Comparison of ENCODE assay signal across 16 mouse cellular contexts in genomic region chr6:115924829-115925228, GRCm38 (mm10). TPM values are rescaled to one million over a fixed set of nuclear protein-coding genes. Genes with fewer than 3 reads are reported as not detected.
DNase-seq lines count a peak whose midpoint lies in the region; ATAC-seq and TF ChIP-seq lines count a peak whose summit lies in the region.
"Had no signal": no experiment of that assay in that cellular context is flagged by ENCODE, and none has a peak within 500 bp of the region (broad histone marks: within the 10 kb centered on the region; RNA-seq: fewer than 3 reads in every experiment).

No protein-coding gene starts in this region.

- no peaks in the 10 kb centered on the region for H3K27me3 ChIP-seq in intestine, embryonic 15.5 days (replicated peaks)
- no peaks in the 10 kb centered on the region for H3K27me3 ChIP-seq in intestine, postnatal 0 days (replicated peaks; ENCODE audit: control insufficient read depth, insufficient read depth, low read length)

- peaks cover 8% of the 10 kb centered on the region for H3K4me1 ChIP-seq in intestine, embryonic 15.5 days (replicated peaks)
- no peaks in the 10 kb centered on the region for H3K4me1 ChIP-seq in intestine, postnatal 0 days (replicated peaks; ENCODE audit: control insufficient read depth, insufficient read depth, low read length)

- no peak for TF ChIP-seq CTCF in intestine, postnatal 0 days (IDR thresholded peaks at IDR 0.05; ENCODE audit: low read depth)

- no peak overlapping the region for H3K27ac ChIP-seq in intestine, embryonic 15.5 days
- no peak overlapping the region for H3K27ac ChIP-seq in intestine, postnatal 0 days (ENCODE audit: low read depth, low read length)
- H3K27ac ChIP-seq: limb, embryonic 13.5 days had no signal

- H3K36me3 ChIP-seq in intestine, embryonic 15.5 days, result no peaks in the 10 kb centered on the region
- no peaks in the 10 kb centered on the region for H3K36me3 ChIP-seq in intestine, postnatal 0 days (ENCODE audit: control insufficient read depth, insufficient read depth)

- WGBS in intestine, embryonic 15.5 days, result 34% methylated on average over 6 of the region's 6 CpGs
- WGBS in intestine, postnatal 0 days, result 34% methylated on average over 6 of the region's 6 CpGs

- no peak overlapping the region for H3K4me3 ChIP-seq in intestine, embryonic 15.5 days (replicated peaks)
- H3K4me3 ChIP-seq in intestine, postnatal 0 days (ENCODE audit: low read depth, low read length), result no peak overlapping the region
- H3K4me3 ChIP-seq: limb, embryonic 13.5 days; megakaryocyte, embryonic 14.5 days had no signal

- no peak overlapping the region for H3K9ac ChIP-seq in intestine, embryonic 15.5 days
- H3K9ac ChIP-seq in intestine, postnatal 0 days (ENCODE audit: low read depth, low read length), result no peak overlapping the region

- H3K9me3 ChIP-seq in intestine, embryonic 15.5 days, result no peaks in the 10 kb centered on the region
- H3K9me3 ChIP-seq in intestine, postnatal 0 days (ENCODE audit: control insufficient read depth), result no peaks in the 10 kb centered on the region
- H3K9me3 ChIP-seq: limb, embryonic 13.5 days; megakaryocyte, embryonic 14.5 days had no signal

- peak; percentile 72 for ATAC-seq in intestine, embryonic 15.5 days
- ATAC-seq in intestine, postnatal 0 days, result no peak; the same call in 1 of the 2 replicates

- DNase-seq in adrenal gland, postnatal 10 days, result peak; percentile 44
- no peak for DNase-seq in adrenal gland, postnatal 25 days
- peak; percentile 19 for DNase-seq in embryo, embryonic 11 days
- peak; percentile 28 for DNase-seq in lung, postnatal 25 days (ENCODE audit: low spot score)
- no peak for DNase-seq in cerebellum, adult 9-11 months
- no peak for DNase-seq in spleen, postnatal 36 days (ENCODE audit: low spot score in 2 of 2)
- DNase-seq: cerebellum, adult 9-10 months; heart, postnatal 14 days; kidney, adult 2 months; right cerebral cortex, postnatal 4 days had no signal

- H3K4me2 ChIP-seq in intestine, embryonic 15.5 days (replicated peaks), result no peak overlapping the region
- no peak overlapping the region for H3K4me2 ChIP-seq in intestine, postnatal 0 days (replicated peaks; ENCODE audit: low read depth)
- H3K4me2 ChIP-seq: limb, embryonic 13.5 days had no signal

RNA-seq across cellular contexts. Expression of gene Rho, which starts 6.7 kb away (rescaled TPM):
- under 1 TPM; 0.39 to 0.42 TPM for total RNA-seq in adrenal gland, postnatal 10 days (2021)
- 0.94 and 1.9 TPM in 2 replicates for total RNA-seq in adrenal gland, postnatal 25 days (2021)
- 0.05 TPM in 1 of 2 replicates, not detected in the other for polyA plus RNA-seq in intestine, embryonic 15.5 days (2015; fragmentation: Nextera tagmentation; extraction: Ambion mirVana)
- polyA plus RNA-seq in intestine, postnatal 0 days (2015; fragmentation: Nextera tagmentation; extraction: Ambion mirVana), result 0.16 TPM in 1 of 2 replicates, not detected in the other

RNA-seq across cellular contexts. Expression of gene H1foo, which starts 19.9 kb away (rescaled TPM):
- not detected for total RNA-seq in adrenal gland, postnatal 10 days (2021)
- not detected in 2 replicates for total RNA-seq in adrenal gland, postnatal 25 days (2021)
- polyA plus RNA-seq in intestine, embryonic 15.5 days (2015; fragmentation: Nextera tagmentation; extraction: Ambion mirVana), result not detected in 2 replicates
- not detected in 2 replicates for polyA plus RNA-seq in intestine, postnatal 0 days (2015; fragmentation: Nextera tagmentation; extraction: Ambion mirVana)
- total RNA-seq: heart, postnatal 14 days; layer of hippocampus, postnatal 25 days had no signal
- polyA plus RNA-seq: frontal cortex, adult 2 months; kidney, adult 2 months; limb, embryonic 13.5 days had no signal

Comparison
In these comparisons a context has a peak if more than half of its experiments do, and no peak if none do; other contexts are left out.
1. DNase-seq: peak in adrenal gland, postnatal 10 days (single experiment), embryo, embryonic 11 days (single experiment) and lung, postnatal 25 days (single experiment); none in adrenal gland, postnatal 25 days (single experiment), cerebellum, adult 9-11 months (single experiment) and spleen, postnatal 36 days (0 of 2).